Mouse (Mus musculus) cerebellum, adult 2 months (tissue): ENCODE data around the gene Wt1.

Source experiments
- CTCF ChIP-seq: fragments of 200-500 bp; IDR thresholded peaks from 2 replicates; pipeline ENCODE4 v1.5.1; 2011; ENCODE audit warnings: low read depth, mild to moderate bottlenecking, control low read depth, low read length, moderate library complexity, borderline replicate concordance; ENCODE audit not compliant: insufficient read depth
- POLR2A ChIP-seq: fragments of 200-500 bp; IDR thresholded peaks from 2 replicates; pipeline ENCODE4 v1.6.1; 2011; ENCODE audit warnings: low read length, control low read depth, borderline replicate concordance; ENCODE audit not compliant: insufficient read depth

DNA sequence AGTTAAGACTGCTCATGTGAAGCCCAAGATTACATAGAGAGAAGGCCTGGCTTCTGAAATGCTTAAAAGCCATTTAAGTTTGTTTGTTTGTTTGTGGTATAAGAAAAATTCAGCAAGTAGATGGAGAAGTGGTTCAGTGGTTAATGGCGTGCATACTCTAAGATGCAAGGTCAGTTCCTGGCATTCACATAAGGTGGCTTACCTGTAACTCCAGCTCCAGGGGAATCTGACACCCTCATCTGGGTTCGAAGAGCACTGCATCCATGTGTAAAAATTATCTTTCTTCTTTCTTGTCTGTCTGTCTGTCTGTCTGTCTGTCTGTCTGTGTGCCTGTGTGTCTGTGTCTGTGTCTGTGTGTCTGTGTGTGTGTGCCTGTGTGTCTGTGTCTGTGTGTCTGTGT, 34.6 kb upstream of the Wt1 start, which contains the start of gene Gm11060:
- no peak for TF ChIP-seq POLR2A
- no peak for TF ChIP-seq CTCF
